Mouse (Mus musculus) thymus, adult 2 months (tissue): ENCODE measurements around the gene Slc25a23. TPM values are rescaled to one million over a fixed set of nuclear protein-coding genes. Genes with fewer than 3 reads are reported as not detected.

ENCODE experiments used
- DNase-seq: peaks from one replicate; pipeline ENCODE4 v3.0.0; 2021
- H3K27ac ChIP-seq: fragments of 200-500 bp; 2 replicates; pipeline ENCODE4 v1.5.1; 2012; ENCODE audit warnings: low read length, control low read depth; ENCODE audit not compliant: control insufficient read depth, insufficient read depth
- H3K27me3 ChIP-seq: fragments of 200-500 bp; 2 replicates; pipeline ENCODE4 v1.6.1; 2012; ENCODE audit warnings: mild to moderate bottlenecking, low read length, moderate library complexity, mixed read lengths; ENCODE audit not compliant: control insufficient read depth, insufficient read depth
- H3K36me3 ChIP-seq: fragments of 200-500 bp; 2 replicates; pipeline ENCODE4 v1.6.1; 2012; ENCODE audit warnings: mild to moderate bottlenecking, low read length, moderate library complexity; ENCODE audit not compliant: control insufficient read depth, insufficient read depth
- H3K4me1 ChIP-seq: fragments of 200-500 bp; replicated peaks from 2 replicates; pipeline ENCODE4 v1.6.1; 2012; ENCODE audit warnings: low read length; ENCODE audit not compliant: control insufficient read depth, insufficient read depth
- H3K4me3 ChIP-seq: fragments of 200-500 bp; 2 replicates; pipeline ENCODE4 v1.5.1; 2012; ENCODE audit warnings: mild to moderate bottlenecking, low read length, control low read depth, moderate library complexity; ENCODE audit not compliant: control insufficient read depth, insufficient read depth
- CTCF ChIP-seq: fragments of 200-500 bp; IDR thresholded peaks from 2 replicates; pipeline ENCODE4 v1.5.1; 2012; ENCODE audit warnings: mild to moderate bottlenecking, control low read depth, low read length, moderate library complexity, borderline replicate concordance; ENCODE audit not compliant: control insufficient read depth, poor library complexity, insufficient read depth; ENCODE audit errors: extremely low read depth
- POLR2A ChIP-seq: fragments of 200-500 bp; IDR thresholded peaks from 2 replicates; pipeline ENCODE4 v1.6.1; 2012; ENCODE audit warnings: mild to moderate bottlenecking, low read length, control low read depth, moderate library complexity; ENCODE audit not compliant: control insufficient read depth, poor library complexity, insufficient read depth; ENCODE audit errors: extremely low read depth
- WGBS: fragments of 180-500 bp; shearing (Covaris S2); methylation state at CpG from one replicate; pipeline ENCODE4 v1.1.7; 2018; 5-methylcytosine and 5-hydroxymethylcytosine counted together
- polyA plus RNA-seq: library from polyadenylated mRNA; depleted of rRNA; stranded (reverse); fragments of >200 nt; gene quantifications from 2 replicates; pipeline ENCODE4 v1.2.3, GENCODE M21; 2012

Gene Slc25a23
- polyA plus RNA-seq, 1 experiment, result 76.5 TPM

GRCm38 (mm10) chr17:57011236-57012141 lies 48.2 kb downstream of the Slc25a23 start, which contains the start of the genes Gtf2f1 and Gm17949:
Gene Gtf2f1, minus strand, starts transcription at chr17:57011288.
Gene Gm17949, plus strand, starts transcription at chr17:57011469.
- peaks cover 8% of the 10 kb centered on the region for H3K4me1 ChIP-seq
- H3K4me3 ChIP-seq, result peak within 1 kb of the TSS; percentile 89
- H3K27me3 ChIP-seq, result no peaks in the 10 kb centered on the region
- peak; percentile 87 for DNase-seq
- under 1% methylated on average over 51 of the region's 51 CpGs for WGBS
- H3K27ac ChIP-seq, result peak within 1 kb of the TSS; percentile 69
- H3K36me3 ChIP-seq, result peaks cover 14% of the 10 kb centered on the region
- TF ChIP-seq POLR2A, result peak; percentile 98
- TF ChIP-seq CTCF, result 0 out of 2 replicates have a peak, but pooled peaks have one; percentile 43

- peaks cover 21% of the 10 kb centered on the region for H3K36me3 ChIP-seq
- no peaks in the 10 kb centered on the region for H3K27me3 ChIP-seq
- no peak for TF ChIP-seq POLR2A
- no peak for TF ChIP-seq CTCF
- H3K4me3 ChIP-seq, result peak overlapping the region; percentile 89
- H3K27ac ChIP-seq, result peak overlapping the region; percentile 69; the same call in 1 of the 2 replicates
- H3K4me1 ChIP-seq, result peaks cover 8% of the 10 kb centered on the region
- under 1% methylated on average over 19 of the region's 19 CpGs for WGBS
- no peak for DNase-seq
Measured at GRCm38 (mm10) chr17:57010911-57011235, 48.8 kb downstream of the Slc25a23 start.

- WGBS, result 97% methylated on average over 13 of the region's 13 CpGs
- Histone ChIP-seq H3K36me3 (peaks cover 46% of the 10 kb centered on the region), H3K4me3 (no peak overlapping the region), H3K27me3 (no peaks in the 10 kb centered on the region), H3K27ac (no peak overlapping the region), H3K4me1 (peaks cover 8% of the 10 kb centered on the region)
- TF ChIP-seq POLR2A, result no peak
- TF ChIP-seq CTCF, result no peak
- DNase-seq, result no peak
Measured at GRCm38 (mm10) chr17:57007137-57007905, 52.3 kb downstream of the Slc25a23 start.

DNA sequence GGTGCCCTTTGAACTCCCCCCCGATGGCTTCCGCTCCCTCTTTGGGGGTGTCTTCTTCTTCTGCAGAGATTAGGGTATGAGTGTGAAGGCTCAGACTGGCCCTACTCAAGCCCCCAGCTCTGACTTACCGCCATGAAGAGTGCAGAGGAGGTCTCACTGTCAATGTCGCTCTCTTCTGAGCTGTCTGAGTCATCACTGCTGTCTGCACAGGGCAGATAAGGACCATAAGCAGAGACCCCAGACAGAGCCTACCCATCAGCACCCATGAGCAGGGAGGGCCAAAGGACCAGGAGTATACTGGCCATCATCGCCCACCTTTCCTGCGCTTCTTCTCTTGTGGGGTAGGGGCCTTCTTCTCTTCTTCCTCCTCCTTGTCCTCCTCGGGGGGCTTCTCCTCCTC lies 55.7 kb downstream of the Slc25a23 start:
- H3K4me3 ChIP-seq, result no peak overlapping the region
- peaks cover 46% of the 10 kb centered on the region for H3K36me3 ChIP-seq
- 95% methylated on average over 7 of the region's 7 CpGs for WGBS

DNA sequence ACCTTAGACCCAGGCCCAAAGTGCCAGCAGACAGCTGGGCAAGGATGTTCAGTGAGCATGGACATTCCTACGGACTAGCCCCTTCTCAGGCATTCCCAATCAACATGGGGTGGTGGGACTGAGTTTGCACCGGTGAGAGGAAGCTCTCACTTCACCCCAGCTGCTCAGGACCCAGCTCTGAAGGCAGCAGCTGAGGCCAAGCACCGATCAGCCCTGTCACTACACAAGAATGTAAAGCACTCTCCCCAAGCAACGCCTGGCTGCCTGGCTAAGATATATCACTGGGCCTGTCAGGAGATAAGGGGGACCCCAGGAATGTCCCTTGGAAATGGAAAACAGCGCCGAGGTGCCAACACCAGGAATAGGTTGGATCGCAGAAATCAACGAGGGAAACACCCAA lies 58.4 kb downstream of the Slc25a23 start:
- Histone ChIP-seq H3K4me3 (no peak overlapping the region), H3K4me1 (peaks cover 5% of the 10 kb centered on the region), H3K27me3 (no peaks in the 10 kb centered on the region), H3K27ac (no peak overlapping the region), H3K36me3 (peaks cover 30% of the 10 kb centered on the region)
- WGBS, result 87% methylated on average over 8 of the region's 8 CpGs
- no peak for TF ChIP-seq POLR2A
- no peak for DNase-seq

More for the DNA sequence above, 55.7 kb downstream of the Slc25a23 start:
- TF ChIP-seq CTCF, result no peak
- TF ChIP-seq POLR2A, result no peak
- H3K4me1 ChIP-seq, result no peaks in the 10 kb centered on the region
- H3K27me3 ChIP-seq, result no peaks in the 10 kb centered on the region
- DNase-seq, result no peak
- H3K27ac ChIP-seq, result no peak overlapping the region

DNA sequence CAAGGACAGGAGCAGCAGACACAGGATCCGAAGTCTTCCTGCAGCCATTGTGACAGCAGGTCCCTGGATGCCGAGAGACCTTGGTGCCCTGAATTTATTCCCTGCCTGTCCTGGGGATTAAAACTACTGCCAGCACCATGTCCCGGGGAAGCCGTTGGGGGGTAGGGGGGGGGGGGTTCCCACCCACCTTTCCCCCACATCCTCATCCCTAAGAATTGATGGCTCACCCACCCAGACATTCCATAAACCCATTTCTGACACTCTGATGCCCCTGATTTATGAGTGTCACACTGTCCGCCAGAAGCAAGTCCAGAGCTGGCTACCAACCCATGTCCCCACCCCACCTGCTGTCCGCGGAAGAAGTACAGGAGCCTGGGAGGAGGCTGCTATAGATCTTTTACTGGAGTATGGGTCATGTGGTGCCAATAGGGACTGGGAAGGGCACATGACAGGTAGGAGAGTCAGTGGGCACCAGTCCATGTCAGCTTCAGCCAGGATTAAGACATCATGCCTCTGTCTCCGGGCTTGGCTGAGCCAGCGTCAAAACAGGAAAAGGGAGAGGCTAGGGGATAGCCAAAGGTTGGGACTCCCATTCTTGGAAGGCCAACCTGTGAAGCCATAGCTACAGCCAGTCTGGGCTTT lies 59.6 kb downstream of the Slc25a23 start, which contains the start of gene Pspn:
Pspn (minus strand) TSS at position 51 of the 642 bp plus-strand sequence.
- no peak within 1 kb of the TSS for H3K4me3 ChIP-seq
- no peaks in the 10 kb centered on the region for H3K27me3 ChIP-seq
- H3K27ac ChIP-seq, result no peak within 1 kb of the TSS
- TF ChIP-seq POLR2A (no peak), CTCF (no peak)
- peaks cover 5% of the 10 kb centered on the region for H3K4me1 ChIP-seq
- WGBS, result 93% methylated on average over 9 of the region's 9 CpGs
- no peak for DNase-seq
- peaks cover 25% of the 10 kb centered on the region for H3K36me3 ChIP-seq
